Mouse (Mus musculus) lung, postnatal 0 days (tissue): Measurements from ENCODE around the gene Smpd1.

Experiments
- CTCF ChIP-seq: IDR thresholded peaks from 2 replicates; pipeline ENCODE4 v1.5.1; 2016; ENCODE audit warnings: antibody characterized with exemption, mild to moderate bottlenecking
- EP300 ChIP-seq: IDR thresholded peaks from 2 replicates; pipeline ENCODE4 v1.6.1; 2016; ENCODE audit warnings: antibody characterized with exemption, mild to moderate bottlenecking, control low read depth

GRCm38 (mm10) chr7:105588325-105588912, 34.3 kb downstream of the Smpd1 start:
- TF ChIP-seq EP300 (no peak), CTCF (no peak)
